9 mouse cellular contexts compared by ENCODE assay signal in genomic region chr1:36475480-36476110, GRCm38 (mm10). TPM values are rescaled to one million over a fixed set of nuclear protein-coding genes. Genes with fewer than 3 reads are reported as not detected.
DNase-seq lines count a peak whose midpoint lies in the region; ATAC-seq and TF ChIP-seq lines count a peak whose summit lies in the region.
"Had no signal": no experiment of that assay in that cellular context is flagged by ENCODE, and none has a peak within 500 bp of the region (broad histone marks: within the 10 kb centered on the region; RNA-seq: fewer than 3 reads in every experiment).

No protein-coding gene starts in this region.

- H3K4me1 ChIP-seq in forebrain, embryonic 16.5 days (replicated peaks; ENCODE audit: control insufficient read depth, insufficient read depth, low read length) = peaks cover 47% of the 10 kb centered on the region
- peaks cover 58% of the 10 kb centered on the region for H3K4me1 ChIP-seq in limb, embryonic 12.5 days (replicated peaks)

- no peaks in the 10 kb centered on the region for H3K27me3 ChIP-seq in forebrain, embryonic 16.5 days (replicated peaks; ENCODE audit: control insufficient read depth, insufficient read depth, low read length)
- no peaks in the 10 kb centered on the region for H3K27me3 ChIP-seq in limb, embryonic 12.5 days

- H3K27ac ChIP-seq in left cerebral cortex, adult 2 months = no peak overlapping the region
- no peak overlapping the region for H3K27ac ChIP-seq in forebrain, embryonic 16.5 days (ENCODE audit: low read length)
- peak overlapping the region; percentile 89 for H3K27ac ChIP-seq in limb, embryonic 12.5 days

- 43% methylated on average over 8 of the region's 8 CpGs for WGBS in forebrain, embryonic 16.5 days
- 46% methylated on average over 8 of the region's 8 CpGs for WGBS in limb, embryonic 12.5 days

- no peaks in the 10 kb centered on the region for H3K9me3 ChIP-seq in forebrain, embryonic 16.5 days (ENCODE audit: control insufficient read depth, low read length)
- H3K9me3 ChIP-seq in limb, embryonic 12.5 days = no peaks in the 10 kb centered on the region

- 0 out of 2 replicates have a peak overlapping the region, but pooled peaks have one; percentile 14 for H3K9ac ChIP-seq in forebrain, embryonic 16.5 days (replicated peaks; ENCODE audit: low read depth, low read length)
- peak overlapping the region; percentile 35; the same call in 1 of the 2 replicates for H3K9ac ChIP-seq in limb, embryonic 12.5 days (replicated peaks)

- ATAC-seq in forebrain, embryonic 16.5 days = no peak
- no peak for ATAC-seq in limb, embryonic 12.5 days (ENCODE audit: insufficient number of reproducible peaks, insufficient read depth, low FRiP score, low TSS enrichment, low read depth)

- intact Hi-C loops in left cerebral cortex, adult 2 months (cut with DNase I) = no loop called here

- no peak for TF ChIP-seq CTCF in left cerebral cortex, adult 2 months (IDR thresholded peaks at IDR 0.05)

- no peaks in the 10 kb centered on the region for H3K36me3 ChIP-seq in forebrain, embryonic 16.5 days (ENCODE audit: control insufficient read depth, insufficient read depth)
- no peaks in the 10 kb centered on the region for H3K36me3 ChIP-seq in limb, embryonic 12.5 days

- peak overlapping the region; percentile 38 for H3K4me2 ChIP-seq in forebrain, embryonic 16.5 days (ENCODE audit: low read length)
- H3K4me2 ChIP-seq in limb, embryonic 12.5 days = peak overlapping the region; percentile 69

- peak overlapping the region; percentile 29; the same call in 1 of the 2 replicates for H3K4me3 ChIP-seq in left cerebral cortex, adult 2 months
- H3K4me3 ChIP-seq in forebrain, embryonic 16.5 days (replicated peaks; ENCODE audit: low read length) = no peak overlapping the region
- H3K4me3 ChIP-seq in limb, embryonic 12.5 days (replicated peaks) = peak overlapping the region; percentile 68

- DNase-seq in left cerebral cortex, adult 2 months (ENCODE audit: extremely low spot score in 1 of 2, low spot score in 2 of 2) = no peak
- no peak for DNase-seq in left cerebral cortex, adult 11 months (ENCODE audit: low spot score)
- peak; percentile 33 for DNase-seq in retina, postnatal 1 day
- no peak for DNase-seq in c-Kit-positive CD71-positive TER-119-positive erythroid progenitor cells, embryonic 14.5 days (ENCODE audit: low spot score)
- DNase-seq in T-cell, adult 2 months (ENCODE audit: low spot score) = no peak
- no peak for DNase-seq in heart, adult 11 months
- DNase-seq: thymus, adult 18-20 months had no signal

RNA-seq across cellular contexts. Expression of gene Cnnm4, which starts 4.2 kb away (rescaled TPM):
- 10 to 100 TPM; 13.2 to 13.8 TPM for total RNA-seq in left cerebral cortex, adult 2 months (2021)
- 9.7 and 11.0 TPM in 2 replicates for polyA plus RNA-seq in forebrain, embryonic 16.5 days (2015; fragmentation: Nextera tagmentation; extraction: Ambion mirVana)
- polyA plus RNA-seq in limb, embryonic 12.5 days (2016; fragmentation: Nextera tagmentation; extraction: Ambion mirVana) = 16.8 and 17.7 TPM in 2 replicates

RNA-seq across cellular contexts. Expression of gene Lman2l, which starts 30.5 kb away (rescaled TPM):
- total RNA-seq in left cerebral cortex, adult 2 months (2021) = 10 to 100 TPM; 43.5 to 51.0 TPM
- polyA plus RNA-seq in forebrain, embryonic 16.5 days (2015; fragmentation: Nextera tagmentation; extraction: Ambion mirVana) = 62.8 and 67.6 TPM in 2 replicates
- 63.9 and 65.1 TPM in 2 replicates for polyA plus RNA-seq in limb, embryonic 12.5 days (2016; fragmentation: Nextera tagmentation; extraction: Ambion mirVana)

RNA-seq across cellular contexts. Expression of gene Cnnm3, which starts 36.1 kb away (rescaled TPM):
- total RNA-seq in left cerebral cortex, adult 2 months (2021) = 10 to 100 TPM; 29.8 to 34.9 TPM
- 4.8 and 5.8 TPM in 2 replicates for polyA plus RNA-seq in forebrain, embryonic 16.5 days (2015; fragmentation: Nextera tagmentation; extraction: Ambion mirVana)
- 4.4 and 5.9 TPM in 2 replicates for polyA plus RNA-seq in limb, embryonic 12.5 days (2016; fragmentation: Nextera tagmentation; extraction: Ambion mirVana)
